8 mouse cellular contexts compared by ENCODE assay signal in genomic region chr9:8043044-8043387, GRCm38 (mm10). TPM values are rescaled to one million over a fixed set of nuclear protein-coding genes. Genes with fewer than 3 reads are reported as not detected.
A peak's percentile ranks its signal among the peaks of the same experiment; 100 is the strongest.
DNase-seq lines count a peak whose midpoint lies in the region; ATAC-seq and TF ChIP-seq lines count a peak whose summit lies in the region.

No protein-coding gene starts in this region.

- intact Hi-C loops in left cerebral cortex, postnatal 10 days (cut with DNase I), result loop anchor here (5.0 kb wide), 1 partner anchor 41 kb away; the partner anchor contains the start of gene Yap1

- TF ChIP-seq CTCF in ES-Bruce4 (IDR thresholded peaks at IDR 0.05; ENCODE audit: low read depth, low read length), result no peak

- no peak for DNase-seq in heart, embryonic 10.5 days (ENCODE audit: low spot score)
- no peak for DNase-seq in heart, postnatal 4 days
- no peak for DNase-seq in hindbrain, embryonic 11.5 days (ENCODE audit: low spot score)
- no peak for DNase-seq in ovary, postnatal 14 days (ENCODE audit: low spot score)
- DNase-seq in layer of hippocampus, postnatal 36 days, result no peak
- no peak for DNase-seq in left cerebral cortex, postnatal 10 days (ENCODE audit: extremely low spot score in 1 of 2, low spot score in 2 of 2)

- no peaks in the 10 kb centered on the region for H3K36me3 ChIP-seq in heart, embryonic 10.5 days
- H3K36me3 ChIP-seq in ES-Bruce4 (ENCODE audit: control insufficient read depth, insufficient read depth, low read length, poor library complexity, severe bottlenecking), result no peaks in the 10 kb centered on the region
- H3K36me3 ChIP-seq in hindbrain, embryonic 11.5 days (ENCODE audit: control insufficient read depth, insufficient read depth, low read length), result no peaks in the 10 kb centered on the region

- 0 out of 2 replicates have a peak overlapping the region, but pooled peaks have one; percentile 11 for H3K9ac ChIP-seq in ES-Bruce4 (ENCODE audit: low read depth, poor library complexity, severe bottlenecking)
- H3K9ac ChIP-seq in hindbrain, embryonic 11.5 days (ENCODE audit: low read depth, low read length), result peak overlapping the region; percentile 32; the same call in 1 of the 2 replicates

- TF ChIP-seq POLR2A in ES-Bruce4 (IDR thresholded peaks at IDR 0.05; ENCODE audit: insufficient read depth, low read length), result no peak

- TF ChIP-seq EP300 in ES-Bruce4 (IDR thresholded peaks at IDR 0.05; ENCODE audit: insufficient read depth, low read depth, low read length), result no peak

- H3K4me3 ChIP-seq in heart, embryonic 10.5 days, result peak overlapping the region; percentile 83
- H3K4me3 ChIP-seq in ES-Bruce4 (ENCODE audit: low read depth, low read length), result no peak overlapping the region
- no peak overlapping the region for H3K4me3 ChIP-seq in hindbrain, embryonic 11.5 days (ENCODE audit: low read depth, low read length)

- peaks cover 10% of the 10 kb centered on the region; the same call in 1 of the 2 replicates for H3K4me1 ChIP-seq in heart, embryonic 10.5 days
- no peaks in the 10 kb centered on the region for H3K4me1 ChIP-seq in ES-Bruce4 (ENCODE audit: control insufficient read depth, insufficient read depth, low read length)
- H3K4me1 ChIP-seq in hindbrain, embryonic 11.5 days (replicated peaks; ENCODE audit: control insufficient read depth, insufficient read depth, low read length), result no peaks in the 10 kb centered on the region

- H3K9me3 ChIP-seq in heart, embryonic 10.5 days, result no peaks in the 10 kb centered on the region
- no peaks in the 10 kb centered on the region for H3K9me3 ChIP-seq in ES-Bruce4 (replicated peaks; ENCODE audit: control insufficient read depth, insufficient read depth, low read length, poor library complexity, severe bottlenecking)
- H3K9me3 ChIP-seq in hindbrain, embryonic 11.5 days (ENCODE audit: control insufficient read depth, low read length), result no peaks in the 10 kb centered on the region

- no peak overlapping the region for H3K4me2 ChIP-seq in hindbrain, embryonic 11.5 days (replicated peaks; ENCODE audit: low read depth, low read length)

- H3K27ac ChIP-seq in heart, embryonic 10.5 days, result peak overlapping the region; percentile 91
- H3K27ac ChIP-seq in ES-Bruce4 (ENCODE audit: insufficient read depth, low read length), result peak overlapping the region; percentile 59
- no peak overlapping the region for H3K27ac ChIP-seq in hindbrain, embryonic 11.5 days (ENCODE audit: low read depth, low read length)

- H3K27me3 ChIP-seq in heart, embryonic 10.5 days (ENCODE audit: insufficient read depth, poor library complexity, severe bottlenecking), result no peaks in the 10 kb centered on the region
- H3K27me3 ChIP-seq in ES-Bruce4 (ENCODE audit: control insufficient read depth, insufficient read depth, low read length, poor library complexity, severe bottlenecking), result no peaks in the 10 kb centered on the region
- no peaks in the 10 kb centered on the region for H3K27me3 ChIP-seq in hindbrain, embryonic 11.5 days (ENCODE audit: control insufficient read depth, insufficient read depth, low read length)

- WGBS in heart, embryonic 10.5 days, result 17% methylated on average over 5 of the region's 5 CpGs
- 26% methylated on average over 5 of the region's 5 CpGs for WGBS in hindbrain, embryonic 11.5 days

- peak; percentile 62 for ATAC-seq in hindbrain, embryonic 11.5 days (ENCODE audit: low FRiP score)
- ATAC-seq in megakaryocyte progenitor cell, adult 5-6 weeks (replicated peaks; ENCODE audit: poor library complexity), result peak; percentile 27

RNA-seq across cellular contexts. Expression of gene Cfap300, which starts 0.4 kb away (rescaled TPM):
- polyA plus RNA-seq in heart, embryonic 10.5 days (2016; fragmentation: Nextera tagmentation; extraction: Ambion mirVana), result 11.4 and 12.0 TPM in 2 replicates
- total RNA-seq in heart, postnatal 4 days (2021), result 1 to 10 TPM; 1.2 to 1.5 TPM
- 9.6 and 12.8 TPM in 2 replicates for polyA plus RNA-seq in ES-Bruce4 (2011; ENCODE audit: insufficient read depth, insufficient read length, low read depth, missing spikeins)
- polyA plus RNA-seq in hindbrain, embryonic 11.5 days (2014; fragmentation: Nextera tagmentation; extraction: Ambion mirVana), result 18.1 and 19.7 TPM in 2 replicates
- total RNA-seq in megakaryocyte progenitor cell, adult 5-6 weeks (2015), result 0.15 and 0.25 TPM in 2 replicates
- total RNA-seq in megakaryocyte progenitor cell, adult 5-6 weeks (2017), result 0.34 and 0.62 TPM in 2 replicates
- total RNA-seq in layer of hippocampus, postnatal 36 days (2021), result 10 to 100 TPM; 10.1 to 11.9 TPM
- total RNA-seq in left cerebral cortex, postnatal 10 days (2021), result 1 to 10 TPM; 5.7 to 6.1 TPM

RNA-seq across cellular contexts. Expression of gene Yap1, which starts 38.6 kb away (rescaled TPM):
- polyA plus RNA-seq in heart, embryonic 10.5 days (2016; fragmentation: Nextera tagmentation; extraction: Ambion mirVana), result 29.3 and 41.3 TPM in 2 replicates
- 10 to 100 TPM; 64.7 to 69.2 TPM for total RNA-seq in heart, postnatal 4 days (2021)
- 131 and 135 TPM in 2 replicates for polyA plus RNA-seq in ES-Bruce4 (2011; ENCODE audit: insufficient read depth, insufficient read length, low read depth, missing spikeins)
- polyA plus RNA-seq in hindbrain, embryonic 11.5 days (2014; fragmentation: Nextera tagmentation; extraction: Ambion mirVana), result 26.2 and 28.5 TPM in 2 replicates
- not detected in 2 replicates for total RNA-seq in megakaryocyte progenitor cell, adult 5-6 weeks (2015)
- total RNA-seq in megakaryocyte progenitor cell, adult 5-6 weeks (2017), result not detected in 2 replicates
- total RNA-seq in layer of hippocampus, postnatal 36 days (2021), result 10 to 100 TPM; 15.7 to 16.3 TPM
- total RNA-seq in left cerebral cortex, postnatal 10 days (2021), result 10 to 100 TPM; 13.5 to 13.6 TPM

Comparison
In these comparisons a context has a peak if more than half of its experiments do, and no peak if none do; other contexts are left out.
1. RNA of gene Yap1, which starts 38.6 kb away (total RNA-seq): 64.7 to 69.2 TPM in heart, postnatal 4 days, 15.7 to 16.3 TPM in layer of hippocampus, postnatal 36 days and 13.5 to 13.6 TPM in left cerebral cortex, postnatal 10 days; not detected in megakaryocyte progenitor cell, adult 5-6 weeks; every median in the first group is over 10 times any median in the second.